Mouse (Mus musculus) 3134 (cell line): ENCODE measurements around the gene Srgap3.

ENCODE experiments used
- DNase-seq: peaks from one replicate; pipeline ENCODE4 v3.0.0-alpha.2; 2011; ENCODE audit warnings: low spot score; ENCODE audit not compliant: insufficient read length; ENCODE audit errors: extremely low read depth

Srgap3 gene

DNA sequence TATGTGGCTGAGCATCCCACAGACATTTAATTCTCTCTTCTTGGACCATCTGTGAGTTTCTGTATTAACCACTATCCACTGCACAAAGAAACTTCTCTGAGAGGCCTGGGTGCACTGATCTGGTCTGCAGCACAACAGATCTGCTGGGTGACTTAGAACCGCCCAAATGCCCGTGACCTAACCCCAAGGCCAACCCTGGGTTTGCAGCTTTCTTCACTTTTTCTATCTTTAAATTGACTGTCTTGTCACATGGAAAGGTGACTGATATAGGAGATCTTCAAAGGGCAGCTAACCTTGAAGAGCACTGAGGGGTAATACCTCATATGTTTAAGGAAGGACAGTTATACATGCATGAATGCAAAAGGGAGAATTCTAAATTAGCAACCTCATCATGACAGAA, 30.8 kb downstream of the Srgap3 start:
- no peak for DNase-seq

DNA sequence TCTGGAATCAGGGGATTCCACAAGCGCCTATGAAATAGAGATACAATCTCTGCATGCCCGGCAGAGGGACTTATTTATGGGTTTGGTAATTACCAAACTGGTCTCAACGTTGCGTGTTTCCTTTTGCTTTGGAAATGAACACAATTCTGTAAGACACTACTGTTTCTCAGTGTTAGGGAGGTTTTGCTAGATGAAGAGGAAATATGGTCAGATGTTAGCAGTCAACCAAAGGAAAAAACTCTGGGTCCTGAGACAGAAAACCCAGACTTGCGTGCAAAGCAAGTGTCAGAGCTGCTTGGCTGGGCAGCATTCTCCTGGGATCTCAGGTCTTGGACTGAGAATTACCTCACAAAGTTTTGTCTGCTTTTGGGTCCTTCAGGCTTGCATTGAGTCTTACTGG, 34.5 kb downstream of the Srgap3 start:
- no peak for DNase-seq

GRCm38 (mm10) chr6:112909711-112910110, 37.4 kb downstream of the Srgap3 start:
- DNase-seq, result no peak

GRCm38 (mm10) chr6:112907887-112908584, 39.0 kb downstream of the Srgap3 start:
- no peak for DNase-seq

GRCm38 (mm10) chr6:112903796-112904195, 43.3 kb downstream of the Srgap3 start:
- no peak for DNase-seq

- DNase-seq, result no peak
These were observed 43.8 kb downstream of the Srgap3 start for GRCm38 (mm10) chr6:112903226-112903625.

- DNase-seq, result no peak
These were observed 44.3 kb downstream of the Srgap3 start for GRCm38 (mm10) chr6:112902791-112903190.

DNA sequence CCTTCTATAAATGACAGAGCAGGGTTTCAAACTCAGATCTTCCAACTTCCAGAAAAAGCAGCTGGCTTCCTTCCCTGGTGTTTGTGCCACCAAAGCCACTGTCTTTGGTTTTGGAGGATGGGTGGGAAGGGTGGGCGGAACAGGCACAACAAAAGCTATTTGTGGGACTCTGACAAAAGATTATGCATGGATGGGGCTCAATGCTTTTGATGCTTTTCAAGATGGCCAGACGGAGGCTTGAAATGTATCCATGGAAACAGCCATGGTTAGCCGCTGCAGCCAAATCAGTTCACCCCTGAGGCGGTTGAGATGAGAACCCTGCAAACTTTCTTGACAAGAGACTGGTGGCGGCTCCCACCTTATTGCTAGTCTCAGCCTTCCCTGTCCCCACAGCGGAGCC, 46.8 kb downstream of the Srgap3 start:
- DNase-seq, result no peak

- DNase-seq, result no peak
These were observed 47.4 kb downstream of the Srgap3 start for GRCm38 (mm10) chr6:112899711-112900110.

GRCm38 (mm10) chr6:112899276-112899675, 47.8 kb downstream of the Srgap3 start:
- DNase-seq, result no peak

- no peak for DNase-seq
These were observed 48.6 kb downstream of the Srgap3 start for GRCm38 (mm10) chr6:112898435-112898834.

DNA sequence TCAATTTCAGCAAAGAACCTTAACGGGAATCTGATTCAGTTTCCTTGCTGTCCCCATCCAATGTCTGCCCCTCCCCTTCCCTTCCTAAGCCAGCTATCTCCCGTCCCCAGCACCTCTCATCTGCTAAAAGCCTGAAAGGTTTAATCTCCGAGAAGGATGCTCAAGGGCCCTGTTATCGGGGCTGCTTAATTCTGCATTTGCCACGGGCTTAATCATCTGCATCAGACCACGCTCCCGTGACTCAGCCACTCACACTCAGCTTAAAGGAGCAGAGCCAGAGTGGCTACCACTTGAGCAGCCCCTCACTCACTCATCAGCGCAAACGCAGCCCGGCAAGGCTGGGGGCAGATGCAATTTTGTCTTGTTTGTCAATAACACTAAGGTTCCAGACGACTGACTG, 50.7 kb downstream of the Srgap3 start:
- DNase-seq, result no peak

- peak; percentile 67 for DNase-seq
These were observed 56.7 kb downstream of the Srgap3 start for GRCm38 (mm10) chr6:112890331-112890751.

DNA sequence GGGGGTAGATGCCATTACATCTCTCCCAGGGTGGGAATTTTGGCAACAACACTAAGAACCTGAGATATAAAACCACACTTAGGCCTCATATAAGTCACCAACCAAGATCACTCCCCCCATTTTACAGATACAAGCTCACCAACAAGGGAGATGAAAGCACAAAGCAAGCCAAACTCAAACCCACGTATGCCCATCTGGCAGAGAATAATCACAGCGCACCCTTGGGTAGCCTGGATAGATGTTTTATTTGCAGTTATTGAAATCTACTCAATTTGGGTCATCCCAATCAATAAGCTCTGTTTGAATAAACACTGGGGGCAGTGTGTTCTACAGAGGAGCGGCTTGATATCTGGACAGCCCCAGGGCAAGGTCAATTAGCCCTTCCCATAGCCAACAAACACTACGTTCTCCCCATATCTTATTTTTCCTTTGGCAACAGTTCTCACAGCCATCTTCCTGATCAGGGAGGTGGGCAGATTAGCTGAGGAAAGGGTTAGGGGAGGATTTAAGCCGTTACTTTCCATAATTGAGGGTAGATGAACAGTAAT, 63.4 kb downstream of the Srgap3 start:
- no peak for DNase-seq

GRCm38 (mm10) chr6:112880048-112880534, 67.0 kb downstream of the Srgap3 start:
- no peak for DNase-seq

GRCm38 (mm10) chr6:112879154-112879553, 67.9 kb downstream of the Srgap3 start:
- no peak for DNase-seq

DNA sequence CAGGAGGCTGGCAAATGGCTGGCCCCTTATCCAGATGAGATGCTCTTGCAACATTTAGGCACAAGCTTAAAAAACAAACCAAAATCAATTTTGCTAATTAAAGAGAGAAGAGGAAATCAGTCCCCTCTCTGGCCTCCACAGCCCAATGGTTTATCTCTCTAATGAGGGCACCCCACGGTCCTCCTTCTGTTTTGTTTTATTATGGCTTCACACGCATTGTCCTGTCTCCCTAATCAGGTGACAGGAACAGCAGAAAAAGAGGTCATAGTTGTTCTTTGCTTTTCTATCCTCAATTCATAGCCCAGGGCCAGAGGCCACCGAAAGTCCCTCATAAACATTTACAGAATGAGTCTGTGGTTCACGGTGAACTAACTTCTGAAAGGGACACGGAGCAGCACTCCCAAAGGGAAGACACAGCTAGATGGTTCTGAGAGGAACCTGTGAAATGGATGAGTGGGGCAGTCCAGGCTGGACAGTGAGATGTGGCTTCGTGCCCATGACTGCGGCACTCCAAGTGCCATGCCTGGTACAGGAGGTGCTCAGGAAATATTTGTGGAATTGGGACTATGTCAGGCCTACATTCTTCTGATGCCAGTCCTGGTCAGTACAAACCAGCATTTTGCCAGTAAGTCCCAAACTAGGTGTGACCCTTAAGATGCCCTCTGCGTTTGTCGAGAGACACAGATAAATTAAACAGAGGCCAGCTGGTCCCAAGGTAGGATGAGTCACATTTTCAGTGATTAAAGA, 73.8 kb downstream of the Srgap3 start:
- DNase-seq, result peak; percentile 39

- DNase-seq, result no peak
These were observed 75.8 kb downstream of the Srgap3 start for GRCm38 (mm10) chr6:112871241-112871780.

DNA sequence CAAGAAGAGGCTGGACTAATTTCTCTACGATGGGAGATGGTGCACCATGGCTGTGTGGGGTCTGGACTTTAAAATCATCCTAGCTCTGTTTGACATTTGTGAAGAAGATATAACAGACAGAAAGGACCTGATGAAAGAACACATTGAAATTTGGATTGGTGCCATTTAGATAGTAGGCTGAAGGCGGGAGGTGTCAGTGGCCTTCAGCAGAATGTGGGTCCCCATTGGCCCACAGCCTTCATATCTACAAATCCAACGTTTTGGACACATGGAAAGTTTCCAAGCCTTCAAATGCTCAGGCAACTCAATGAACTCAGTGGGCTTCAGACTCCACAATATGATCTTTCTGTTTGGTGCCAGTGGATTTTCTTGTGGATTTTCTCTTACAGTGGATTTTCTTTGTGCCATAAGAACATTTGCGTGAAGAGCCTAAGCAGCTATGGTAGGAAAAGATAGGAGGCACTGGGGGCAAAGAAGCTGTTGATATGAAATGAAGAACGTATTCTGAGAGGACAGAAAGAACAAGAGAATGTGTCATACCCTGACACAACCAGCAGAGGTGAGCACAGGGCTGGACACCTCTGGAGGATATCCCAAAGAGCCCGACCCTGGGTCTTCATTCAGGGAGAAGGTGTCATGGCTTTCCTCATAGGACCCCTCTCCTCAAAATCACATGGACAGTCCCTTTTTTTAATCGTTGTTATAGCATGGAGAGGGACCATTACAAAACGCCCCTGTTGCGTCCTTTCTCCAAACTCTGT, 78.7 kb downstream of the Srgap3 start:
- DNase-seq, result no peak

DNA sequence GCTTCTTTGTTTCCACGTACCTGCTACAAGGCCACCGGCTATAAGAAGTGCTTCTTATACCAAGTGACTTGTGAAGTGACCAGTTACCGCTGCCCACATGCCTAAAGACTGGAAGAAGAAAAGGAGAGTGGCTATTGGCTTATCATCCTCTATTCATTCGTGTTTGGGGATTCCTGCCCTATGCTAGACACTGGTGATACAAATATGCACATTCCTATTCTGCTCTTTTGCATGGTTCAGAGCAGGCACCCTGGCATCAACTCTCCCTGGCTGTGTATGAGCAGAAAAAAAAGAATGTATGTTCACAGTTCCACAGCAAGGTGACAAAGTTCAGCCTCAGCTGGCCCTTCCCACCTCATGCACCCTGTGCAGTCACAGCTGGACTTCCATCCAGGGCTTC, 81.0 kb downstream of the Srgap3 start:
- no peak for DNase-seq

GRCm38 (mm10) chr6:112865021-112865531, 82.0 kb downstream of the Srgap3 start:
- DNase-seq, result no peak
